Mouse (Mus musculus): Measurements from ENCODE around the gene Sipa1l3. TPM values are rescaled to one million over a fixed set of nuclear protein-coding genes. Genes with fewer than 3 reads are reported as not detected.

Sipa1l3 gene
- polyA plus RNA-seq, 1 experiment from 2014 or later: 4.5 TPM

DNA sequence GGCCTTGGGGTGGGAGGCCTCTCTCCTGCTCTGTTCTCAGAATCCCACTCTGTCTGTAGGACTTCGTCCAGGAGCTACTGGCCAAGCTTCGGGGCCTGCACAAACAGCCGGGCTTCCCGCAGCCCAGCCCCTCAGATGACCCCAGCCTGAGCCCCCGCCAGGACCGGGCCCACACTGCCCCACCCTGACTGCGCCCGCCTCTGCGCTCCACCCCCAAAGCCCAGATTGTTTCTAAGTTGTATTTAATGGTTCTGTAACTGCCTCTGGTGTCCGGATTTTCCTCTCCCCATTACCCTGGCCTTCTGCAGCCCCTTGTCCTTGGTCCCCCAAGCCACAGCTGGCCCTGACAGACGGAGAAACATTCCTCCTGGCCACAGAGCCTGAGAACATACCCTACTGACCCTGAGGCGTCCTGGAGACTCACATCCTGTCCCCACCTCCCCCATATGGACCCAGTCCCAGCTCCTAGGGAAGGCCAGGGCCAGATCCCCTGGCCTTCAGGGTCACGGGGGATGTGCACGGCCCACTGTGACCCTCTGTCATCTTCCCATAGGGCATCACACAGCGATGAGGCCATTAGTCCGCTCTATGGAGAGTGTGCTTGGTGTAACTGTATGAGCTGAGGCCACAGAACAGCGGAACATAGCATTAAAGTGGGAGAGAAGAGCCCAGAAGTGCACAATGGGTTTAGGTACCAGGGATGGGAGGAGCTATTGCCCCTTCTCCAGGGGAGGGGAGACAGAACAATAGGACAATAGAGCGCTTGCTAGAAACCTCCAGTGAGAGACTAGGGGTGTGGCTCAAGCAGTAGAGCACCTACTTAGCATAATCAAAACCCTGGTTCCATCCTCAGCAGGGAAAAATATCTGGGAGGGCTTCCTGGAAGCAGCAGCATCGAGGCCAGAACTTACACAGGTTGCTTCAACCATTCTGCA, 225.0 kb downstream of the Sipa1l3 start:
- Histone ChIP-seq H3K27ac (replicated peaks; ENCODE audit: low read depth, low read length) (peak overlapping the region; percentile 49; the same call in 1 of the 2 replicates), H3K9ac (replicated peaks; ENCODE audit: low read length) (0 out of 2 replicates have a peak overlapping the region, but pooled peaks have one; percentile 32), H3K9me3 (replicated peaks; ENCODE audit: control insufficient read depth, low read length) (no peaks in the 10 kb centered on the region), H3K4me1 (ENCODE audit: control insufficient read depth, insufficient read depth, low read length) (peaks cover 13% of the 10 kb centered on the region), H3K27me3 (ENCODE audit: control insufficient read depth, insufficient read depth, low read length) (no peaks in the 10 kb centered on the region), H3K36me3 (replicated peaks; ENCODE audit: control insufficient read depth, insufficient read depth, low read depth, low read length) (no peaks in the 10 kb centered on the region), H3K4me2 (ENCODE audit: low read depth, low read length) (no peak overlapping the region), H3K4me3 (ENCODE audit: low read depth, low read length) (no peak overlapping the region)
- no peak for DNase-seq (ENCODE audit: low spot score)
- no peak for ATAC-seq (replicated peaks; ENCODE audit: insufficient number of reproducible peaks, low FRiP score, low TSS enrichment, low read depth)
- 24% methylated on average over 19 of the region's 19 CpGs for WGBS

DNA sequence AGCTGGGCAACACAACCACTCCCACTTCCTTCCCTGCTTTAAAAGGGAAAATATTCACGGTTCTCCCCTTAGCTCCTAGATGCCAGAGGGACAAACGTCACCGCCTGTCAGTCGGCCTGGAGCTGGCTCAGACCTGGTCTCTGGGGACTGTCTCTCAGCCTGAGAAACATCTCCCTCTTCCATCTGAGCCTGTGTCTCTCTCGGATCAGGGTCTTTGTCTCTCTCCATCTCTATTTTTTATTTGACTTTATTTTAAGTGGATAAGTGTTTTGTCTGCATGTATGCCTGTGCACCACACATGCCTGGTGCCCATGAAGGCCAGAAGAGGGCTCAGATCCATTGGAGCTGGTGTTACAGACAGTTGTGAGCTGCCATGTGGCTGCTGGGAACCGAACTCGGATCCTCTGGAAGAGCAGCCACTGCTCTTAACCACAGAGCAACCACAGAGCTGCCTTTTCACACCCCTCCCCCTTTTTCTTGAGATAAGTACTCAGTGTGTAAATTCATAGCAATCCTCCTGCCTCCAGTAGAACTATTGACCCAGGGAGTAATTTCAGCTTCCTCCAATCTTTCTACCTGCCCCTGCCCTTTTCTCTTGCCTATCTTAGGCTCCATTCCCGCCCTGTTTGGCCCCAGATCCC, 225.9 kb downstream of the Sipa1l3 start:
- Histone ChIP-seq H3K4me2 (ENCODE audit: low read depth, low read length) (no peak overlapping the region), H3K27me3 (ENCODE audit: control insufficient read depth, insufficient read depth, low read length) (no peaks in the 10 kb centered on the region), H3K9ac (replicated peaks; ENCODE audit: low read length) (peak overlapping the region; percentile 28; the same call in 1 of the 2 replicates), H3K27ac (replicated peaks; ENCODE audit: low read depth, low read length) (peak overlapping the region; percentile 22; the same call in 1 of the 2 replicates), H3K9me3 (replicated peaks; ENCODE audit: control insufficient read depth, low read length) (no peaks in the 10 kb centered on the region), H3K4me1 (ENCODE audit: control insufficient read depth, insufficient read depth, low read length) (peaks cover 13% of the 10 kb centered on the region), H3K4me3 (ENCODE audit: low read depth, low read length) (no peak overlapping the region), H3K36me3 (replicated peaks; ENCODE audit: control insufficient read depth, insufficient read depth, low read depth, low read length) (no peaks in the 10 kb centered on the region)
- DNase-seq (ENCODE audit: low spot score): no peak
- ATAC-seq (replicated peaks; ENCODE audit: insufficient number of reproducible peaks, low FRiP score, low TSS enrichment, low read depth): no peak; the same call in 1 of the 2 replicates
- WGBS: 29% methylated on average over 8 of the region's 8 CpGs

DNA sequence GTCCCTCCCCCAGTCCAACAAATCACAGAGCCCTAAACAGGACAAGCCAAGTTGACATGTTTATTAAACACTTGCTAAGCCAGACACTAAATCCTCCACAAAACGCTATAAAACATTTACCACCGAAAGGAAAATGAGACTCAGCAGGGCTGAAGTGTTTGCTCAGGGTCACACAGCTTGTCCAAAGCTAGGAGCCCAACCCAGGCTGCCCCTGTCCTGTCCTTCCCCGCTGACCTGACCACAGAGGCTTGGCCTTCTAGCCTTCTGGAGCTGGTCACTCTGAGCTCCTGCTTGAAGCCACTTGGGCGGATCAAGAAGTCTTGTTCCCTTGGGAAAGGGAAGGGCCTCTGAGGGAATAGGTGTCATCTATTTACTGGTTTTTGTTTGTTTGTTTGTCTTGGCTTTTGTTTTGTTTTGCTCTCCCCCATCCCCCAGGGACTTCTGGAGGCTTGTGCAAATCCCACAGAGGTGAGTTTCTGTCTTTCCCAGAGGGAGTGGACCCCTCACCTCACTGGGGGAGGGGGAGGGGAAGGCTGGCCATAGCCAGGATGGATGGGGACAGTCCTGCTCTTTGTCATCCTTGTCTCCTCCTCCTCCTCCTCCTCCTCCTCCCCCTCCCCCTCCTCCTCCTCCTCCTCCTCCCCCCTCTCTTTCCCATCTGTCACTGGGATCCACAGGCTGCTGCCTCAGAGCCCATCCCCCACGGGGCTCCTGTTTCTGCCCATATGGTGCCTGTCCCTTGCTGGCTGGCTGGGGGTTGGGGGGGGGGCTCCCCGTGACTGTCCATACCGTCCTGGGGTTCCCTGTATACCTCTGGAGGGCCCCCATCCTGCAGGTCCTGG, 226.6 kb downstream of the Sipa1l3 start:
- no peaks in the 10 kb centered on the region for H3K36me3 ChIP-seq (replicated peaks; ENCODE audit: control insufficient read depth, insufficient read depth, low read depth, low read length)
- peaks cover 13% of the 10 kb centered on the region for H3K4me1 ChIP-seq (ENCODE audit: control insufficient read depth, insufficient read depth, low read length)
- ATAC-seq (replicated peaks; ENCODE audit: insufficient number of reproducible peaks, low FRiP score, low TSS enrichment, low read depth) (0 out of 2 replicates have a peak, but pooled peaks have one; percentile 20), DNase-seq (ENCODE audit: low spot score) (no peak)
- no peaks in the 10 kb centered on the region for H3K27me3 ChIP-seq (ENCODE audit: control insufficient read depth, insufficient read depth, low read length)
- WGBS: 30% methylated on average over 7 of the region's 7 CpGs
- H3K9me3 ChIP-seq (replicated peaks; ENCODE audit: control insufficient read depth, low read length): no peaks in the 10 kb centered on the region
- H3K27ac ChIP-seq (replicated peaks; ENCODE audit: low read depth, low read length): peak overlapping the region; percentile 22; the same call in 1 of the 2 replicates
- no peak overlapping the region; the same call in 1 of the 2 replicates for H3K4me2 ChIP-seq (ENCODE audit: low read depth, low read length)
- no peak overlapping the region for H3K4me3 ChIP-seq (ENCODE audit: low read depth, low read length)
- peak overlapping the region; percentile 44; the same call in 1 of the 2 replicates for H3K9ac ChIP-seq (replicated peaks; ENCODE audit: low read length)

DNA sequence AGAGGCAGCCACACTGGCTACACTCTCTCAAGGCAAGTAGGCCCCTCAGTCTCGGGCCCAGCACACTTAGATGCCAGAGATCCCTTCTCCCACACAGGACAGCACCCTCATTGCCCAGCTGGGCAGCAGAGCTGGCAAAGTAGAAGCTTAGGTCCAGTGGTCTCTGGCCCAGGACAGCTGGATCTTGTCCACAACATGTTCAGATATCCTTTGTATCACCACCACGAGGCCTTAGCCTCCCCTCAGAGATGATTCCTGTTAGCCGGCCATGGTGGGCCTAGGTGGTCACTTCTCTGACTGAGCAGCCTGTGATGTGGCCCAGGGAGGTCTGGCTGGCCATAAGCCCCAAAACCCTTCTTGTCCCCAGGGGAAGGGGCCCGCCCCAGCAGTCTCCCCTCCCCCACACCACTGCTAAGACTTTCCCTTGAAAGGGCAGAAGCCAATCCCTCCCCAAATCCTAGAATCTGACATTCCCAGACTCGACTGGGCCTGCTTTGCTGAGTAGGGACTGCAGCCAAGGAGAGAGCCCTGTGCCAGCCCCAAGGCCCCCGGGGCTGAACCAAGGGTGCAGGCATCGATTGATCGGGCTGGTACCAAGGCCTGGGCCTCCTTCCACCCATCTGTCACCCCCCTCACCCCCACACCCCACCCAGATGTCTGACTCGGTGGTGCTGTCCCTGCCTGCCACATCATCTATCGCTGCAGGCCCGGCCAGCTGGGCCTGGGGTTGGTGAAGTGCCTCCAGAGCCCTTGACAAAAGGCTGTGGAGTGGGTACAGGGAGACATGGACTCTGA, 227.6 kb downstream of the Sipa1l3 start:
- Histone ChIP-seq H3K9ac (replicated peaks; ENCODE audit: low read length) (peak overlapping the region; percentile 29), H3K4me3 (ENCODE audit: low read depth, low read length) (no peak overlapping the region), H3K27ac (replicated peaks; ENCODE audit: low read depth, low read length) (0 out of 2 replicates have a peak overlapping the region, but pooled peaks have one; percentile 35), H3K36me3 (replicated peaks; ENCODE audit: control insufficient read depth, insufficient read depth, low read depth, low read length) (no peaks in the 10 kb centered on the region), H3K9me3 (replicated peaks; ENCODE audit: control insufficient read depth, low read length) (no peaks in the 10 kb centered on the region), H3K4me1 (ENCODE audit: control insufficient read depth, insufficient read depth, low read length) (peaks cover 13% of the 10 kb centered on the region), H3K27me3 (ENCODE audit: control insufficient read depth, insufficient read depth, low read length) (no peaks in the 10 kb centered on the region), H3K4me2 (ENCODE audit: low read depth, low read length) (no peak overlapping the region)
- ATAC-seq (replicated peaks; ENCODE audit: insufficient number of reproducible peaks, low FRiP score, low TSS enrichment, low read depth) (no peak), DNase-seq (ENCODE audit: low spot score) (no peak)
- WGBS: 42% methylated on average over 11 of the region's 11 CpGs

DNA sequence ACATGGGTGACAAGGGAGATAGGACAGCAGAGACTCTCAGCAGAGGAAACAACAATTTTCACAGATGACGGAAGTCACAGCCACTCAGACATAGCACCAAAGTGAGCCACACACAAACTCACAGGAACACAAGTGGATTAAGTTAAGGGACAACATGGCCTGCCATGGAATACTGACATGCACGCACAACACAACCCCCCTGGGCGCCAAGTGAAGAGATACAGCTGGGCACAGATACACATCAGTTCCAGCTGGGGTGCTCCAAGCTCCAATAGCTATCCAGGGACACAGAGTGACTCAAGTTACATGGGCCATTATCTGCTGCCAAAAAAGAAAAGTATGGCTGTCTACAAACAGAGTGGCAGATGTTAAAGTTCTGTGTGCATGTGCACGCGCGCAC, 228.6 kb downstream of the Sipa1l3 start:
- H3K27me3 ChIP-seq (ENCODE audit: control insufficient read depth, insufficient read depth, low read length): no peaks in the 10 kb centered on the region
- ATAC-seq (replicated peaks; ENCODE audit: insufficient number of reproducible peaks, low FRiP score, low TSS enrichment, low read depth): no peak
- no peak overlapping the region for H3K27ac ChIP-seq (replicated peaks; ENCODE audit: low read depth, low read length)

DNA sequence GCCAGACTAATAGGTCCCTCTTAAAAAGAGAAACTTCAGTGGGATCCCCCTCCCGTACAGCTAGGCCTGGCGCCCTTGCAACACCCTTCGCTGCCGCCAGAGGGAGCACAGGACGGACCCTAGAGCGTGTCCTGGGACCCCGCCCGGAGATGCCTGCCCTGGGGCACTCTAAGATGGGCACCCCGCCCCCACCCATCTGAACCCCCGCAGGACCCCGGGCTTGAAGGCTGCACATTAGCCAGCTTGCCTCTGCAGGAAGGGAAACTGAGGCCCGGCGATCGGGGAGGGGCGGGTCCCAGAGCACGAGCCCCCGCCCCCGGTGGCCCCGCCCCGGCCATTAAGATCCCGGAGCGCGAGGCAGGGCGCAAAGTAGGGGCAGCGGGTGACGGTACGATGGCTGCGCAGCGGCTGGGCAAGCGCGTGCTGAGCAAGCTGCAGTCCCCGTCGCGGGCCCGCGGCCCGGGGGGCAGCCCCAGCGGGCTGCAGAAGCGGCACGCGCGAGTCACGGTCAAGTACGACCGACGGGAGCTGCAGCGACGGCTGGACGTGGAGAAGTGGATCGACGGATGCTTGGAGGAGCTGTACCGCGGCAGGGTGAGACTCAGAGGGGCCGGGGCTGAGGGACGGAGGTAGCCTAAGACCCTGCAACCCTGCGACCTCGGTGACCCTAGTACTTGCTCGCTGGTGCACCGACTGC, 229.4 kb downstream of the Sipa1l3 start, which contains the start of gene Ppp1r14a:
Ppp1r14a (plus strand) TSS at position 367 of the 697 bp plus-strand sequence.
- Histone ChIP-seq H3K4me1 (ENCODE audit: control insufficient read depth, insufficient read depth, low read length) (peaks cover 13% of the 10 kb centered on the region), H3K4me3 (ENCODE audit: low read depth, low read length) (peak within 1 kb of the TSS; percentile 54), H3K36me3 (replicated peaks; ENCODE audit: control insufficient read depth, insufficient read depth, low read depth, low read length) (no peaks in the 10 kb centered on the region), H3K27me3 (ENCODE audit: control insufficient read depth, insufficient read depth, low read length) (no peaks in the 10 kb centered on the region), H3K27ac (replicated peaks; ENCODE audit: low read depth, low read length) (no peak within 1 kb of the TSS; the same call in 1 of the 2 replicates), H3K4me2 (ENCODE audit: low read depth, low read length) (peak within 1 kb of the TSS; percentile 87), H3K9ac (replicated peaks; ENCODE audit: low read length) (peak within 1 kb of the TSS; percentile 60), H3K9me3 (replicated peaks; ENCODE audit: control insufficient read depth, low read length) (no peaks in the 10 kb centered on the region)
- peak; percentile 84 for DNase-seq (ENCODE audit: low spot score)
- 0 out of 2 replicates have a peak, but pooled peaks have one; percentile 5 for ATAC-seq (replicated peaks; ENCODE audit: insufficient number of reproducible peaks, low FRiP score, low TSS enrichment, low read depth)
- WGBS: under 1% methylated on average over 59 of the region's 59 CpGs

More for the DNA sequence above, 228.6 kb downstream of the Sipa1l3 start:
- Histone ChIP-seq H3K4me1 (ENCODE audit: control insufficient read depth, insufficient read depth, low read length) (peaks cover 13% of the 10 kb centered on the region), H3K36me3 (replicated peaks; ENCODE audit: control insufficient read depth, insufficient read depth, low read depth, low read length) (no peaks in the 10 kb centered on the region), H3K4me3 (ENCODE audit: low read depth, low read length) (peak overlapping the region; percentile 54), H3K9me3 (replicated peaks; ENCODE audit: control insufficient read depth, low read length) (no peaks in the 10 kb centered on the region), H3K9ac (replicated peaks; ENCODE audit: low read length) (no peak overlapping the region), H3K4me2 (ENCODE audit: low read depth, low read length) (peak overlapping the region; percentile 87)
- DNase-seq (ENCODE audit: low spot score): no peak
- WGBS: 73% methylated on average over 6 of the region's 6 CpGs
